Mouse (Mus musculus): ENCODE data around the gene Sox13. TPM values are rescaled to one million over a fixed set of nuclear protein-coding genes. Genes with fewer than 3 reads are reported as not detected.

Gene Sox13
- polyA plus RNA-seq (2017; shearing (Covaris generic)), result not detected

DNA sequence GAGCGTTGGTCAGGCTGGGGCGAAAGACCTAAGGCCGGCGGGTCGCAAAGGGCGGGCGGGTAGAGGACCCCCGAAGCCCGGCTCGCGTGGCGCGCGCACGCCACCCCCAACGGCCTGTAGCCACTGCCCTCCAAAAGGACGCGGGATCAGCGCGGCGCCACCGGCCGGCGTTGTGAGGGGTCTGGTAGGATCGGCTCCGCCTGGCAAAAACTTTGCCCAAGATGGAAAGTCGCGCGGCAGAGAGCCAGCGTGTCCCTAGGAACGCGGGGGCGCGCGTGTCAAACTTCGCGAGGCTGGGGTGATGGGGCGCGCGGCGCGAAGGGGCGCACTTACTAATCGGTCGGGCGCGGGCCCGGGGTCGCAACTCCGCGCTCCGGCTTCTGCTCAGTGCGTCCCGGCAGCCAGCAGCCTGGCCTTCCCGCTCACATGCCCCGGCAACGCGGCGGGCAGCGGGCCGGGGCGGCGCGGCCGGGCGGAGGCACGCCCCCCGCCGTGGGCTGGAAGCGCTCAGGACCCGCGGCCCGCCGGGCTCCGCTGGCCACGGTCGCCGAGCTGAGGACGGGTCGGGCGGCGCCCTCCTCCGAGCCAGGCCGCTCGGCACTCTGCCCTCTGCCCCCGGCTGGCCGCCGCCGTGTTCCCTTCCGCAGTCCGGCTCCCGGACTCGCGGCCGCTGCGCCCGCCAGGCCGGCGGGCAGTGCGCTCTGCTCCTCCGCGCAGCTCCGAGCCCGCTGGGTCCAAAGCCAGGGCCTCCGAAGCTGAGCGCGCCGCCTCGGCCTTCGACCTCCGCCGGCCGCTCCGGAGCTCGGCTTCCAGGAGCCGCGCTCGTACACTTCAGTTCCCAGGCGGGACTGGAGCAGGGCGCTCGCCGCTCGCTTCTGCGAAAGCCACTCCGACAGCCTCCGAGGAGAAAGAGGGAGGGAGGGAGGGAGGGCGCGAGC lies at the start of gene Sox13:
Sox13 (minus strand) TSS at position 835 of the 938 bp plus-strand sequence.

DNA sequence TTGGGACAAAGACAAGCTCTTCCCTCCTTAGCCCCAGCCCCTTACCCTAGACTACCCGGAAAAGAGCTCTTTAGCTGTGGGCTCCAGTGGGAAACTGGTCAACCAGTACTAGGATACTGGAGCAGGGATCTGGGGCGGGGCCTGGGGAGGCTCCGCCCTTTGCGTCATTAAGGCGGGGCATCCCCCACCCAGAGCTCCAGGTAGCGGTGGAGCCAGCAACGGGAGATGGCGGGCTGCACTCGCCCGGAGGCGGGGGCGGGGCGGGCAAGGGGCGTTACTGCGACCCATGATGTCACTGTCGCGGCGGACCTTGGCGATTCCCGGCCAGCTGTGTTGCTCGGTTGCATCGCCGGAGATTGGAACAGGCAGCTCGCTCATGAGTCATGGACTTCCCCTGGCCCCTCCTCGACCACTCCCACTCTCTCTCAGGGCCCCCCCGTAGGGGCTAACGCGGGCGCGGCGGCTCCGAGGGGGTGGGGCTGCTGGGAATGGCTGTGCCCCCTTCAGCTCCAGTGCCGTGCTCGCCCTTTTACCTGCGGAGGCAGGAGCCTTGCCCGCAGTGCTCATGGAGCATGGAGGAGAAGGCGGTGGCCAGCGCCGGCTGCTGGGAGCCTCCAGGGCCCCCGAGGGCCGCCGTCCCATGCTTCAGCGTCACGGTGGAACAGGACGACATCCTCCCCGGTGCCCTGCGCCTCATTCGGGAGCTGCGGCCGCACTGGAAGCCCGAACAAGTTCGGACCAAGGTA lies 60.7 kb downstream of the Sox13 start, which contains the start of gene Etnk2:
Etnk2 (plus strand) TSS at position 297 of the 746 bp plus-strand sequence.

DNA sequence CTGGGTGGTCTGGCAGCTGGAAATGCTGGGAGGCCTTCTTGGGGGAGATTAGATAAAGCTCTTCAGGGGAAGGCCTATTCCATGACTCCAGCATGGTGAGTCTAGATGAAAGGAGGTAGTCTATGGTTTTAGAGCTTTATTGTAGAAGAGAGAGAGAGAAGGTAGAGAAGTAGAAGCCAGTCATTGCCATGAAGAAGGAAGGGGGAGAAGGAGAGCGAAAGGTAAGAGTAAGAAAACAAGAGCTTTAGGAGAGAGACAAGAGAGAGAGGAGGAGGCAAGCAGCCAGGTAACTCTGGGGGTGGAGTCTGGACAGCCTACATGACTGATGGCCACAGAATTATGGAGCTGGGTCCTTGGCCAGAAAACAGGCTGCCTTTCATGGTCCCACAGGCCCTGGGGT lies 74.0 kb downstream of the Sox13 start, which contains the start of gene Ren1:
Ren1 (plus strand) TSS at position 301 of the 400 bp plus-strand sequence.

Other genes starting within 250 kb of the Sox13 start
- not detected for gene Golt1a, start 114.6 kb downstream of the Sox13 start, polyA plus RNA-seq (2017; shearing (Covaris generic))
- not detected for gene Kiss1, start 102.5 kb downstream of the Sox13 start, polyA plus RNA-seq (2017; shearing (Covaris generic))
- not detected for gene Ren1, start 73.9 kb downstream of the Sox13 start, polyA plus RNA-seq (2017; shearing (Covaris generic))
- not detected for gene Etnk2, start 60.8 kb downstream of the Sox13 start, polyA plus RNA-seq (2017; shearing (Covaris generic))
- 298 TPM for gene Snrpe, start 185.9 kb upstream of the Sox13 start, polyA plus RNA-seq (2017; shearing (Covaris generic))
- not detected for gene Zbed6, start 236.5 kb upstream of the Sox13 start, polyA plus RNA-seq (2017; shearing (Covaris generic))
- gene Gm38394, start 236.9 kb upstream of the Sox13 start, polyA plus RNA-seq (2017; shearing (Covaris generic)), result 2.5 TPM